In the genomic region with DNA sequence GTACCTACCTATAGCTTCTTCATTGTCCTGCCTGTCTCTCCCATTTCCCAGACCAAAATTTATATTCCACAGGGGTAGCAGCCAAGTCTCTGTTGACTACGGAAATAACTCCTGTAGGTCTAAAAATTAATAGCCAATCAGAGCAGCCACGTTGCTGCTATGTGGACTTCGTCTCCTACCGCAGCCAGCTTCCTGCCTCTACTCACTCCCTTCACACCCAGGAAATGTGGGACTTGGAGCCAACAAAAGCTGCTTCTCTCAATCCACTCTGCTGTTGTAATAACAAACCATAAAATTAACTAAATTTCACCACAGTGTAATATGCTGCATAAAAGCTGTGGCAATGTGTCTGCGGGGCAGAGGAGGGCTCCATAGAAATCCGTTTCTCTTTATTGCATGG, we compare ENCODE assay signal across 32 mouse cellular contexts.
DNase-seq lines count a peak whose midpoint lies in the region; ATAC-seq lines count a peak whose summit lies in the region.
"Had no signal": no experiment of that assay in that cellular context is flagged by ENCODE, and none has a peak within 500 bp of the region (broad histone marks: within the 10 kb centered on the region; RNA-seq: fewer than 3 reads in every experiment).

No protein-coding gene starts in this region.

- 48% methylated on average over 6 of the region's 6 CpGs for WGBS in kidney, embryonic 16.5 days

- H3K9me3 ChIP-seq in kidney, embryonic 16.5 days (ENCODE audit: low read length) = no peaks in the 10 kb centered on the region
- H3K9me3 ChIP-seq: embryonic facial prominence, embryonic 13.5 days; forebrain, embryonic 10.5 days; limb, embryonic 10.5 days; limb, embryonic 15.5 days; liver, embryonic 13.5 days; lung, embryonic 15.5 days; megakaryocyte, embryonic 14.5 days; midbrain, embryonic 12.5 days had no signal

- no peaks in the 10 kb centered on the region for H3K4me1 ChIP-seq in kidney, embryonic 16.5 days (ENCODE audit: insufficient read depth, low read length)
- H3K4me1 ChIP-seq: liver, embryonic 13.5 days; lung, embryonic 15.5 days; midbrain, embryonic 12.5 days had no signal

- H3K9ac ChIP-seq in kidney, embryonic 16.5 days (replicated peaks; ENCODE audit: low read length) = no peak overlapping the region
- H3K9ac ChIP-seq: embryonic facial prominence, embryonic 13.5 days; limb, embryonic 15.5 days; liver, embryonic 13.5 days; lung, embryonic 15.5 days; midbrain, embryonic 12.5 days had no signal

- ATAC-seq in frontal cortex, adult (ENCODE audit: low TSS enrichment) = peak; percentile 81
- no peak for ATAC-seq in kidney, embryonic 16.5 days (ENCODE audit: low FRiP score, low TSS enrichment)
- ATAC-seq: CD4-positive, CD25-positive, alpha-beta regulatory T cell, adult 4 months; hindbrain, embryonic 16.5 days had no signal

- no peaks in the 10 kb centered on the region for H3K27me3 ChIP-seq in kidney, embryonic 16.5 days (ENCODE audit: insufficient read depth, low read length)
- H3K27me3 ChIP-seq: embryonic facial prominence, embryonic 13.5 days; limb, embryonic 15.5 days; liver, embryonic 13.5 days; lung, embryonic 15.5 days; megakaryocyte, embryonic 14.5 days; midbrain, embryonic 12.5 days had no signal

- H3K4me3 ChIP-seq in kidney, embryonic 16.5 days (ENCODE audit: low read length) = no peak overlapping the region
- H3K4me3 ChIP-seq: embryonic facial prominence, embryonic 13.5 days; forebrain, embryonic 10.5 days; gastrocnemius, adult 2 months; limb, embryonic 10.5 days; limb, embryonic 15.5 days; liver, embryonic 13.5 days; lung, embryonic 15.5 days; megakaryocyte, embryonic 14.5 days; midbrain, embryonic 12.5 days; myocyte had no signal

- no peak for DNase-seq in frontal cortex, postnatal 25 days (ENCODE audit: low spot score in 2 of 2)
- DNase-seq in kidney, postnatal 10 days = peak; percentile 34
- DNase-seq in lung, postnatal 10 days = peak; percentile 56
- no peak for DNase-seq in lung, postnatal 14 days
- peak; percentile 15 for DNase-seq in lung, postnatal 36 days
- DNase-seq in B cell, adult 2 months = no peak
- DNase-seq: adrenal gland, postnatal 25 days; cerebellum, adult 18-20 months; cerebellum, postnatal 10 days; gastrocnemius, adult 2 months; gastrocnemius, postnatal 36 days; heart, adult 18-20 months; heart, postnatal 36 days; kidney, adult 18-20 months; liver, embryonic 13.5 days; right cerebral cortex, postnatal 4 days; thymus, adult 18-20 months; thymus, postnatal 25 days had no signal

- H3K27ac ChIP-seq in kidney, embryonic 16.5 days (ENCODE audit: low read length) = no peak overlapping the region
- H3K27ac ChIP-seq: embryonic facial prominence, embryonic 13.5 days; forebrain, embryonic 10.5 days; gastrocnemius, adult 2 months; limb, embryonic 10.5 days; limb, embryonic 15.5 days; liver, embryonic 13.5 days; lung, embryonic 15.5 days; midbrain, embryonic 12.5 days; stomach, postnatal 0 days had no signal

- H3K4me2 ChIP-seq in kidney, embryonic 16.5 days (replicated peaks; ENCODE audit: low read depth, low read length) = no peak overlapping the region
- H3K4me2 ChIP-seq: embryonic facial prominence, embryonic 13.5 days; heart, embryonic 11.5 days; limb, embryonic 15.5 days; liver, embryonic 13.5 days; lung, embryonic 15.5 days; midbrain, embryonic 12.5 days had no signal

- H3K36me3 ChIP-seq in kidney, embryonic 16.5 days (ENCODE audit: insufficient read depth, low read length) = no peaks in the 10 kb centered on the region
- H3K36me3 ChIP-seq: embryonic facial prominence, embryonic 13.5 days; forebrain, embryonic 10.5 days; limb, embryonic 10.5 days; limb, embryonic 15.5 days; liver, embryonic 13.5 days; lung, embryonic 15.5 days; midbrain, embryonic 12.5 days had no signal

Comparison
In these comparisons a context has a peak if more than half of its experiments do, and no peak if none do; other contexts are left out.
1. DNase-seq: peak in kidney, postnatal 10 days (single experiment), lung, postnatal 10 days (single experiment) and lung, postnatal 36 days (single experiment); none in frontal cortex, postnatal 25 days (0 of 2), lung, postnatal 14 days (single experiment) and B cell, adult 2 months (0 of 2).